Mouse (Mus musculus) CD4-positive, CD25-positive, alpha-beta regulatory T cell, adult 4 months (primary cell): Measurements from ENCODE around the gene Lyrm7. TPM values are rescaled to one million over a fixed set of nuclear protein-coding genes. Genes with fewer than 3 reads are reported as not detected.
"Not testable (repeated sequence)": the region's sequence is repeated elsewhere in the genome, so short reads cannot be mapped to it uniquely, and the experiment has no call there.

ENCODE experiments used
- ATAC-seq: one replicate; pipeline ENCODE4 v1.8.0; 2017
- polyA plus RNA-seq, 2 experiments: library from polyadenylated mRNA; unstranded; fragments of 100-300 nt; shearing (Covaris generic); gene quantifications; one replicate each; pipeline ENCODE4 v1.2.1; 2017

The Lyrm7 gene
- polyA plus RNA-seq: 1 to 10 TPM; 3.4 to 8.4 TPM

DNA sequence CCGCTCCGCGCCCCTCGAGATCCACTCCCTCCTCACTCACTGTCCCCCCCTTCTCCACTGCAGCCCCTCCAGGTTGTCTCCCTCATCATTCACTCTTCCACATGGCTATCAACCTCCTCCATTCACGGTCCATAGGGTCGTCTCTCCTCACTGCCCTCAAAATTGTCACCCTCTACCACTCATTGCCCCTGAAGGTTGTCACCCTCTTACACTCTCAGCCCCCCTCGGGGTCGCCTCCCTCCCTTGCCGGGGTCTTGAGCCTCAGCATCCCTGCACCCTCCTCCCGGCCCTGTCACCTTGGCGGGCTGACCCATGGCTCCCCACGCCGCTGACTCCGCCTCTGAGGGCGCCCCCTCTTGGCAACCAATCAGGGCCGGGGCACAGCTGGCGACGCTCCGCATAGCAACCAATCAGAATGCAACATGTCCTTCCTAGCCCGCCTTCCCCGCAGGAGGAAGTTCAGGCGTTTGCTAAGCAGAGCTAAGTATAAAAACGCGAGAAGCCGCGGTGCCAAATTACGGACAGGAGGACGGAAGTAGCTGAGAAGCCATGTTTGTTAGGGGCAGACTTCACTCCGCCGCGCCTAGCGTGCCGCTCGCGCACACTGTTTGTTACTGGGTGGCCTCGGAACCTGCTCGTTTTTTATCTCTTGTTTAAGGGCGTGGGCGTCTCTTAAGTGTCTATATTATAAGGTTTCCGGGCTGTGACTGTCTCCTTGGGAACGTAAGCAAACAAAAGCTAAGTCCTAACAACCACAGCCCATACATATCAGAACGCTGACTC is at the start of gene Lyrm7:
Gene Lyrm7, minus strand, starts transcription at position 661 of the 783 bp plus-strand sequence.
- peak; percentile 93 for ATAC-seq

DNA sequence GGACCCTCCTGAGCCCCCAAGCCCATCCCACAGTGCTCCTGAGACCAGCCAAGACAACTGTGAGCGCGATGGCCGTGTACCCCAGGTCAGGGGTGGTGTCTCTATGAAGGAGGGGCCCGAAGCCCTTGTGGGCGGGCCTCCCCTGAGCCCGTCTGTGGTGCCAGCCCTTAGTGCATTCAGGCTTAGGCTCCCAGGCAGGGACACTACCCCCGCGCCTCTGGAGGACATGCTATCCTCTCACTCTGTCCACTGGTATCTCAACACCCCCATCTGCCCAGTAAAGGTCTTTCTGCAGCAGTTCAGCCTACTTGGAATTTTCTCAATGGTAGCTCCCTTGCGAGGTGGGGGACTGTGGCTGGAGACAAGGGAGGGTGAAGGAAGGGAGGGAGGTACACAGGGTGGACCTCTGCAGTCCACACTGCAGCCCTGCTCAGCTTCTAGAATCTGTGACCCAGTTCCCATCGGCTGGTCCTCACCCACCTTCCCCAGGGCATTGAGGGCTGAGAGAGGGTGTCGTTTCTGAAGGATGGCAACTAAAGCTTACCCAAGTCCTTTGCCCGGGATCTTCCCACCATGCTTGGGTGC is 49.5 kb upstream of the Lyrm7 start:
- ATAC-seq: no peak

DNA sequence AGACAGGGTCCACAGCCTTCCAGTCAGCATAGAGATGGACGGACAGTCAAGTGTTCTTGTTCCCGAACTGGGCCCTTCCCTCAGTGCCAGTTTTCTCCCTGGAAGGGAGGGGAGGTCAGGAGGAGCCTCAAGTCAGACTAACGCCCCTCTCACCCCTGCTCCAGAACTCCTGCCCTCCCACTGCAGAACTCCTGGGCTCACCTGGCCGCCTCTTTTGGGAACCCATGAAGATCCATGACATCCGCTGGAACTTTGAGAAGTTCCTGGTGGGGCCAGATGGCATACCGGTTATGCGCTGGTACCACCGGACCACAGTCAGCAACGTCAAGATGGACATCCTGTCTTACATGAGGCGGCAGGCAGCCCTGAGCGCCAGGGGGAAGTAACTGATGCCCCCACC is 48.6 kb upstream of the Lyrm7 start:
- ATAC-seq: no peak

DNA sequence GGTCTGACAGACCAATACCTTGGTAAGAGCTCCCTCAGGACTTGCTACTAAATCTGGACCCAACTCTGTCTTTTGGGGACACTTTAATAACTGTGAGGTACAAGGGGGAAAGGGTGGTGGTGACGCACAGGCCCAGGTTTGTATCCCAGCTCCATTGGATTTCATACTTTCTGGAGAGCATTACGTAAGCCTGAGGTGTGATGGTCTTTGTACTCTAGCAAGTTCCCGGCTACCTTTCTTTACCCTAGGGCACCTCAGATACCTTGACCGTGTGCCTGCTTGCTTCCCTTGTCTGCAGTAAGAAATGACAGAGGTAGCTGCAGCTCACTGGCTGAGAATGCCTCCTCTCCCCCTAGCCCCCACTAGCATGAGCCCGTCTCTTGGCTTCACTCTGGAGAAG is 46.5 kb upstream of the Lyrm7 start:
- ATAC-seq: no peak

DNA sequence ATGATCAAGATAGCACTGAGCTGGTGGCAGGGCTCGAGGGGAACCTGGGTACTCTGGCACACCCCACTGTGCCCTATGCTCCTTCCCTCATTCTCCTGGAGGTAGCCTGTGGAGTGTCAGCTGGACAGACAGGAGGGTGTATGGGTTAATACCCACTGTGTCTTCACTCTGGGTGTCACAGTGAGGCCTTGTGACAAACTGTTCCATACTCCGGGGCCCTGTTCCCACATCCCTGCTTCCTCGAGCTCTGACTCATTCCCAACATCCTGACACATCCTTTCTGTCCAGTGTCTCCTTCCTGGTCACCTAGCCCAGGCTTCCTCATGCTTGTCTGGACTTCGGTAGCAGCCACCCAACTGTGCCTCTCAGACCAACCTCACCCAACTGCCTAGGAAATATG is 45.8 kb upstream of the Lyrm7 start:
- no peak for ATAC-seq

DNA sequence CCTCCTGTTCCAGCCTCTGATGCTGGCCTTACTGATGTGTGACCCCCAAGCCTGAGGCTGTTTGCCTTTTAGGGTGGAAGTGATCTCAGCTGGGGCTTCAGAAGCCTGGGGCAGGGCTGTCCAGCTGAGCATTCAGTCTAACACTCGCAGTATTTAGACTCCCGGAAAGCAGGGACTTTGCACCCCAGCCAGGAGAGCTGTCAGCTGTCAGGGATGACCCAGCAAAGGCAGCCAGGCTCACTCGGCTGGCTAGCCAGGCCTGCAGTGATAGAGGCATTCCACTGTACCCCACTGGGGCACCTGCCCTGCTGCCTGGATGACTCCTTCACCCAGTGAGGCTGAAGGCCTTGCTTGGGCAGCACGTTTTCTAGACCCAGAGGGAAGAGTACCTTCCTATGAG is 45.2 kb upstream of the Lyrm7 start:
- ATAC-seq: no peak

DNA sequence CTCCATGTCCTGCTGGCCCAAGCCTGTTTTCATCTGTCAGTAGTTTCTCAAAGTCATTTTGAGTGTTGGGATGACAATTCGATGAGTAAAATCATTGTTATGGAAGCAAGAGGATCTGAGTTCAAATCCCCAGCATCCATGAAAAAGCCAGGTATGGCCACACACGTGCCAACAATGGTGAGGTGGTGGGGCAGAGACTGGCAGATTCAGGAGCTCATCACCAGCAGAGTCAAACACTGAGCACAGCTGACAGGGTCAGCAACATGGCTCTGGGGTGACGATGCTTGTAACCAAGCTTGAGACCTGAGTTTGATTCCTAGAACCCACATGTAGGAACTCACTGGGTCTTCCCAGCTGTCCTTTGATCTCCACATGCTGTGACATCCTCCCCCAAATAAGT is 44.4 kb upstream of the Lyrm7 start:
- ATAC-seq: no peak

DNA sequence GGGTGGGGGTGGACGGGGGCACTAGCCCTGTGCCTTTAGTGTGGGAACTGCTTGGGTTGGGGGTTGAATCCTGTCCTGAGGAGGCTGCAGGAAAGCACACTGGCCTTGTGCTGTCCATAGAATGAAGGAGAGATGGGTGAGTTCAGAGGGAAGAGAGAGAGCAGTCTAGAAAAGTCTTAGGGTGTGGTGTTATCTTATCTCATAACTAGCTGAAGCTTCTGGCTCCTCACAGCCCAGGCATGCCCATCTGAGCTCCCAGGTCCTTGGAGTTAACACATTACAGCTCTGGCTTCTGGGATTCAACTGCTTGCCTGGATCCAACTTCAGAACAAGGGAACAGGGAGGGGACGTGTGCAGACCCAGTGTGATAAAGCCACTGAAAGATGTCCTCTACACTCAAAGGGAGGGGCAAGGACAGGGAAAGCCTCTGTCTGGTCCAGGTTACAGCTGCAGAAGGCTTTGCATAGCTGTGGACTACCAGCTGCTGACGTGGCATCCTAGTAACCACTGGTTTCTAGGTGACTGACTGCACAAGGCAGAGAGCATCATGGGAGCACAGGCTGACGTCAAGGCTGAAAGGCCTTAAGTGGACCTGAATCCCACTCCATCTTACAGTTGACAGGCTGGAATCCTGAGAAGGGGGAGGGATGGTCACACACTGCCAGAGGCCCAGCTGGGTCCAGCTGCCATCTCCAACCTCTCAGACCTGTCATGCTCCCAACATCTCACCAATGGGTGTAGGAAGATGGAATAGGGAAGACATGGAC is 43.4 kb upstream of the Lyrm7 start:
- ATAC-seq: peak; percentile 50

DNA sequence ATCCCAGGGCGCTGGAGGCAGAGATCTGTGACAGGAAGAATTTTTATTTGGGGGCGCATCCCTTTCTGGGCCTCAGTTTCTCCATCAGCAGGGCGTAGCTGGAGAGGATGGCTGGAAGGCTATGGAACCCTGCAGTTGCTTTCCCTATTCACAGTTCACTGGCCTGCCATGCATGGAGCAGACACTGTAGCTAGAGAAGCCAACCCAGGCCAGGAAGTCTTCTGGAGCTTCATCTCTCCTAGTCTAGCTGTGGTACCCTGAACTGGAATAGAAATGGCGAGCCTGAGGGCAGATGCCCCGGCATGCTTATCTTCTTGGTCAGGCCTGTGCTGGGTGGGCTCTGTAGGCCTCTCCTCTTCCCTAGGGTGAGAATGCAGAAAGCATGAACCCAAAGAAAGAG is 42.6 kb upstream of the Lyrm7 start:
- ATAC-seq: no peak

DNA sequence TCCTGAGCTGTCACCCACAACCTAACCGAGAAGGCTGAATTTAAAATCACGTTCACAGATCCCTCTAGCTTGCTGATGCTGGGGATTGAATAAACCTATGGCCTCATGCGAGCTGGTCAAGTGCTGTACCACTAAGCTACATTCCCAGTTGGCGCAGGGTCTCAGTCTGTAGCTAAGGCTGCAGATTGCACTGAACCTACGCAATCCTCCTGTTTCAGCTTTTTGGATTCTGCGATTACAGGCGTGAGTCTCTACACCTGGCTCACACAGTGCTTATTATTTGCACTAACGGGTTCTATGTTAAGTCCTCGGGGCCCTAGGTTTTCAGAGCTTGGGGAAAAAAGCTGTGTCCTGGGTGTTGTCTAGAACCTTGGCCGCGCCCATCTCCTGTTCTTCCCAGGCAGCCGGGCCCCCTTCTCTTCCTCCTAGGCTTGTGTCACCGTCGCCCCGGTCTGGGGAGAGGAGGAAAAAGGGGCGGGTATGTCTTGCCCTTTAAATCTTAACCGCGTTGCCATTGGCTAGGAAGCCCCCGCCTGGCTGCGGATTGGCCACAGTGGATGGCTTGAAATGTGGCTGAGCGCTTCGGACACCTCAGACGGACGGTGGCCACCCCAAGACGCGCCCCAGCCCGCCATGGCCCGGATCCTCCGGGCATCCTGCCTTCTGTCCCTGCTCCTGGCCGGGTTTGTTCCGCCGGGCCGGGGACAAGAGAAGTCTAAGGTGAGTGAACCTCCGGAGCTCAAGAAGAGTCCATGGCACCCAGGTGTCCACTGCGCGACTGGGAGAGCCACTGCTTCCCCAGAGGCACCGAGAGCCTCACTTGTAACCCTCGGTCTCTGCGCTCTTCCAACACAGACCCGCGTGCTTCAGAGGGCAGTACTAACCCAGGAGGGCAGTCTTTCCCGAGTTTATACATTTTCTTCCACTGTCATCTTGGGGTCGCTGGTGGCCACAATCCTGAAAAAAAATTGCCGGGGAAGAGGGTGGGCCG is 41.9 kb upstream of the Lyrm7 start, which contains the start of gene Gpx3:
Gene Gpx3, plus strand, starts transcription at position 121 of the 991 bp plus-strand sequence.
- no peak for ATAC-seq

DNA sequence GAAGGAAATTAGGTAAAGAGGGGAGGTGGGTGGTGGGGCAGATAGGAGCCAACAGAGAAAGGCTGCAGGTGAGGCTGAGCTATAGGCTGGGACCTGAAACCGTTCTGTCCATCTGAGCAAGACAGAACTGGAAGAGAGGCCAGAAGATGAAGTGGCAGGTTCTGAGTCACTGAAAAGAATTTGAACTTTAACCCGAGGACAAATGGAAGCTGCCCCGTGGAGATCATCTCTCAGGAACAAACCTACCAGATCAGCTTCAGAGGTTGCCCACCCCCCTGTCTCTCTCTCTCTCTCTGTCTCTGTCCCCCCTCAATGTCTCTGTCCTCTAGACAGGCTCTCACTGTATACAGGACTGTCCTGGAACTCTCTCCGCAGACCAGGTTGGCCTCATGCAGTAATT is 38.9 kb upstream of the Lyrm7 start:
- no peak for ATAC-seq

DNA sequence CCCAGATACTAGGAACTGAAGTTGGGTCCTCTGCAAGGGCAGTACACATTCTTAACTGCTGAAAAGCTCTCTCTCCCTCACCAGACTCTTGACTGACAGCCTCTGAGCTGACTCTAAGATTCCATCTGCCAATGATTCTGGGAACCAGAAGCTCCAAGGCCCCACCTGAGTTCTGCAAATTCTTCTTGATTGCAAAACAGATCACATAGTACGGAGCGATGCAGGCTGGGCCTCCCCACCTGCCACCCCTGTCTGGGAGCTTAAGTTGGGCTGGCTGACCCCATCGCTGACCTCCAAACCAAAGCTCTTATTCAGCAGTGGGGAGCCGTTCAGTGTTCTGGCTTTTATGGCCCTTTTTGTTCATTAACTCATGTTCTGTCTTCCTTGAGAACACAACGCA is 36.8 kb upstream of the Lyrm7 start:
- no peak for ATAC-seq

DNA sequence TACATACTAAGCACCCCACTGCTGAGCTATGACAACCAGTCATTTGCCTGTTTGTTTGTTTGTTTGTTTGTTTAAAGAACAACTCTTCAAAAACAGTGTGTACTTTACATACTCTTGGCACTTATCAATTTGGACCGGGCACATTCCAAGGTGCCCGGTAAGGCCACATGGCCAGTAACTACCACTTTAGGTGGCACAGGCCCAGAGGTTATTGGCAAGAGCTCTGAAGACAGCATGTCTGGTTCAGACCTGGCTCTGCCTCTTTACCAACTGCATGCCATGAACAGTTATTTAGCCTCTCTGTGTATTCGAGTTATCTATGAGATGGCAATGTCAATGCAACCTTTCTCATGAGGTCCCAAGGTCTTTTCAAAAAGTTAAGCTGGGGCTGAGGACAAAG is 35.9 kb upstream of the Lyrm7 start:
- not testable (repeated sequence) for ATAC-seq

DNA sequence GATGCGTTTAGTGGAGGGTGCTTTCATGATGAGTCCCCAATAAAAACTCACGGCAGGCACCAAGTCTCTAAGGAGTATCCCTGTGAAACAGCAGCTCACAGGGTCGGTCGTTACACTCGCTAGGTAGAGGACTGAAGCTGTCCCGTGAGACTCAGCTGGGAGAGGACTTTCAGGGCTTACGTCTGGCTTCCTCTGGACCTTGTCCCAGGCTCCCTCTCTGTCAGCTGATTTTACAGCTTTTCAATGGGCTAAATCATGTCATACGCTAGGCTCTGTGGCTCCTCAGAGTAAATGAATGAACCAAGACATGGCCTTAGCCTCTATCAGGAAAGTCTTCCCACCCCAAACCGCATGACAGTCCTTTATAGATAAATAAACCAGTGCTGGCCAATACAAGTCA is 33.9 kb upstream of the Lyrm7 start:
- ATAC-seq: no peak

DNA sequence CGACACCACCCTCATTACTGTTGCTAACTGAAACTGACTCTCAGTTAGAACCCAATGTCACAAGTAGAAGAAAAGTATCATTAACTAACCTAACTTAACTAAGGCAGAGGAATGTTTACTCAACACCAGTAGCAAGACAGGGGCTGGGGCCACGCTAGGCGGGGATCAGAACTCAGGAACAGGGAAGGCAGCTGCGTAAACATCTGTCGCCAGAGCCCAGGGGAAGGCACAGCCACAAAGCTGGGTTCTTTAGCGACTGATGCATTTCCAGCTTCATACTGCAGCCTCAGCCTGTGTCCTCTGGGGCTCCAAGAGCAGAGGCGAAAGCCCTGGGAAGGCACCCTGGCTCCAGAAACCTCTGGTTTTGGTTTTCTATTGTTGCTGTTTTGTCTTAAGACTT is 31.4 kb upstream of the Lyrm7 start:
- ATAC-seq: no peak

DNA sequence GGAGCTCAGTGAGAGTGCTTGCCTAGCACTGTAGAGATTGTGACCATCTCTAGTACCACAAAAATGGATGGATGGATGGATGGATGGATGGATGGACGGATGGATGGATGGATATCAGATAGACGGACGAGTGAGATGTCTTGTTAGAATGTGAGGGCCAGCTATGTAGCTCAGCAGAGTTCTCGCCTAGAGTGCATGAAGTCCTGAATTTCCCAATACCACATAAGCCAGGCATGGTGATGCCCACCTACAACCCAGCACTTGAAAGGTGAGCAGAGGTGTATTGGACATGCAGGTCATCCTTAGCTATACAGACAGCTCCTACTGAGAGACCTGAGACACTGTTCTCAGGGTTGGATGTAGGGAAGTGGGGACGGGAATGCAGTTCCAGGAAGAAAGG is 30.6 kb upstream of the Lyrm7 start:
- no peak for ATAC-seq

DNA sequence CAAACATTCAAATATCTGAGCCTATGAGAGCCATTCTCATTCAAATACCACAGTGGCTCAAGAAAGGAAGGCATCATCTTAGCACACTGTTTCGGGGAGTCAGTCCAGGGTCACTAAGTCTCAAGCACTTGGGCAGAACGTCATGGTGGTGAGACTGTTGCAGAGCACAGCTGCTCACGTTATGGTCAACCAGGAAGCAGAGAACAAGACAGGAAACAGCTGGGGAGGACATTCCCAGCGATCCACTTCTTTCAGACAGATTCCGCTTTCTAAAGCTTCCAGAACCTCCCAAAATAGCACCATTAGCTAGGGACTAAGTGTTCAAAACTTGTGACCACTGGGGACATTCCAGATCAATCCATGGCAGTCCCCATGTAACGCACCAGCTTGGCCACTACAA is 27.2 kb upstream of the Lyrm7 start:
- no peak for ATAC-seq

DNA sequence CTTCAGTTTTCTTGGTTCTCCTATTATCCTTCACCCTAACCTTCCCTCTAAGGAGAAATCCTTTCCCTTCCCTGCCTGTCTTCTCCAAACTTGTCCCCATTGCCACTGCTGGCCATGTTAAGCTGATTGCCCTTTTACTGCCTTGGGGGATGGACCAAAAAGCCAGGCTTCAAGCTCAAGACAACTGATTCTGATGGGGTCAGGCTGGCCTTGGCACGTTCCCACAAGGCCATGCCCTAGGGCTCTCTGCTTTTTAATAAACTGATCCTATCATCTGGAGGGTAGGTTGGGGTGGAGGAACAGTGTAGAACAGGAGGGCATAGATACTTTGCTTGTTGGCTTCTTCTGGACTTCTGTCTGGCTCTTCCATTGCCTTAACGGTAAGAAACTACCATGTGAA is 24.7 kb upstream of the Lyrm7 start:
- ATAC-seq: no peak

DNA sequence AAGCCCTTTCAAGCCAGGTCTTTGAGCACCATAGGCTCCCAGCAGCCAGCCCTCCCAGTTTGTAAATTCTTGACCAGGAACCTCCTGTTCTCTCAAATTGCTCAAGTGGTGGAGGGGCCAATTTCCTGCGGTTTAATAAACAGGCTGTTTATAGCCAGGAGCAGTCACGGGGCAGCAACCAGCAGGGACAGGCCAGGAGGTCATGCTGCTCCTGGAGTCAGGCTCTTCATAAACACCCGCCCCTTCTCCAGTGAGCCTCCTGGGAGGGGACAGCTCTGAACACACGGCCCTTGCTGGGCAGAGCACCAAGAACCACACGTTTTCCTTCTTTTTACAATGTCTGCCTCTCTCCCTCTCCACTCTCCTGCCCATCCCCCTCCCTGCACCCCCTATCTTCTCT is 24.2 kb upstream of the Lyrm7 start:
- no peak for ATAC-seq

DNA sequence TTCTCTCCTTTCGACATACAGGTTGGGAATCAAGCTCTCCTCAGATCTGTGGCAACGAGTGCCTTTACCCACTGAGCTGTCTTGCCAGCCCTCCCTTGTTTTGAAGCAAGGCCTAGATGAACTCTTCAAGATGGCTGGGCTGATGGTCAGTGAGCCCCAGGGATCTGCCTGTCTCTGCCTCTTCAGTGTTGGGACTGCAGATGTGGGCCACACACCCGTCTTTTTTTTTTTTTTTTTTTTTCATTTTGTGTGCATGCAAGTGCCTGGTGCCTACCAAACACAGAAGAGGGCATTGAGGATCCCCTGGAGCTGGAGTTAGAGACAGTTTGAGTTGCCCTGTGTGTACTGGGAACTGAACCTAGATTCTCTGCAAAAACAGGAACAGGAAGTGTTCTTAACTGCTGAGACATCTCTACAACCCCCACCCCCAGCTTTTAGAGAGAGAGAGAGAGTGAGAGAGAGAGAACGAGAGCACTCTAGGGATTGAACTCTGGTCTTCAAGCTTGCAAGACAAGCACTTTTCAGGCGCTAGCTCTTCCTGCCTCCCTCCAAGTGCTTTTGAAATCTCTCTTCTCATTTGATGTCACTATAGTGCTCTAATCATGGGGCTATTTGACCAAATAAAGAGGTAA is 23.6 kb upstream of the Lyrm7 start:
- ATAC-seq: peak; percentile 76

DNA sequence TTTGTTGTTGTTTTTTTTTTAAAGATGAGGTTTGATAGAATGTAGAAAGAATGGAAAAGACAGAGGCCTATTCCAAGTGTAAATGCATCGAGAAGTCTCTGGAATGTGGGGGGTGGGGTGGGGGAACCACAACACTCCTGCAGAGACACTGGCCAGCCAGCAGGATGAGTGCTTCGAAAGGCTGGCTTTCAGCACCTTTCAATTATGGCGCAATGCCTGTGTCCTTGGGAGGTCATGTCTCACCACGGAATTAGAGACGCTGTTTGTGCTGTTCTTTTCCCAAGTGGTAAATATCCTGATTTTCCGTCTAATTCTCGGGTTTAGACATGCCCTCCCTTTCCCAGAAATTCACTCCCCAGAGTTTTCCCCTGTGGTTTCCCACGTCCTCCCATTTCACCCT is 22.0 kb upstream of the Lyrm7 start:
- ATAC-seq: no peak

DNA sequence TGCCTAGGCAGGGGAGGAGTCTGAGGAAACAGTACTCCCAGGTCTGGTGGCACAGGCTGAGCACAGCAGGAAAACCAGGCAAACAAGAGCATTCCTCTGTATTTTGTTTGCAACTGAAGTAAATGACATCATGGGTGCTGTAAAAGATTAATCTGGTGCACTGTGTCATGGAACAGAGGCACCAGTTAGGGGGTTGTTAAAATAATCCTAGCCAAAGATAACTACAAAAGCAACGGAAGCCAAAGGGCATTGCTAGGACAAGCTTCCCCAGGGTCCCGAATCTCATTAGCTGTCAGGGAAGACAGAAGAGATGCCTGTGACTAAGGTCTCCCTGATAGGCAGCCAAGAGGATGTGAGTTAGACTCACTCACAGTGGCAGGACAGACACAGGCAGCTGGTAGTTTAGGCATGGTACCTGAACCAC is 20.3 kb upstream of the Lyrm7 start:
- ATAC-seq: no peak
